Mouse (Mus musculus) neural tube, embryonic 13.5 days (tissue): ENCODE data around the gene Bckdhb. TPM values are rescaled to one million over a fixed set of nuclear protein-coding genes. Genes with fewer than 3 reads are reported as not detected.

ENCODE experiments used
- ATAC-seq: fragments of 200-750 bp; cut with Nextera tagmentation; 2 replicates; pipeline ENCODE4 v1.8.0; 2017; ENCODE audit warnings: low read depth, mild to moderate bottlenecking, moderate TSS enrichment, moderate library complexity
- H3K27ac ChIP-seq: fragments of 300-500 bp; sonication (generic); replicated peaks from 2 replicates; pipeline ENCODE4 v1.5.1; 2015; ENCODE audit warnings: moderate library complexity, mild to moderate bottlenecking, inconsistent platforms
- H3K27me3 ChIP-seq: fragments of 300-500 bp; sonication (generic); 2 replicates; pipeline ENCODE4 v1.6.1; 2015; ENCODE audit warnings: mild to moderate bottlenecking, inconsistent platforms
- H3K36me3 ChIP-seq: fragments of 300-500 bp; sonication (generic); 2 replicates; pipeline ENCODE4 v1.6.1; 2015; ENCODE audit warnings: mild to moderate bottlenecking, inconsistent platforms
- H3K4me1 ChIP-seq: fragments of 300-500 bp; sonication (generic); replicated peaks from 2 replicates; pipeline ENCODE4 v1.6.1; 2015; ENCODE audit warnings: inconsistent platforms
- H3K4me2 ChIP-seq: fragments of 300-500 bp; sonication (generic); 2 replicates; pipeline ENCODE4 v1.6.1; 2015; ENCODE audit warnings: inconsistent platforms, mild to moderate bottlenecking, moderate library complexity
- H3K4me3 ChIP-seq: fragments of 300-500 bp; sonication (generic); 2 replicates; pipeline ENCODE4 v1.5.1; 2015; ENCODE audit warnings: mild to moderate bottlenecking, inconsistent platforms
- H3K9ac ChIP-seq: fragments of 300-500 bp; sonication (generic); 2 replicates; pipeline ENCODE4 v1.6.1; 2015; ENCODE audit warnings: moderate library complexity, mild to moderate bottlenecking, inconsistent platforms
- H3K9me3 ChIP-seq: fragments of 300-500 bp; sonication (generic); 2 replicates; pipeline ENCODE4 v1.6.1; 2016; ENCODE audit warnings: inconsistent platforms
- WGBS: fragments of 180-500 bp; shearing (Covaris S2); methylation state at CpG from one replicate; pipeline ENCODE4 v1.1.7; 2015; 5-methylcytosine and 5-hydroxymethylcytosine counted together
- polyA plus RNA-seq: library from polyadenylated mRNA; unstranded; fragments of >200 nt; fragmentation: Nextera tagmentation; extraction: Ambion mirVana; gene quantifications from 2 replicates; pipeline ENCODE4 v1.2.1, GENCODE M21; 2015

Bckdhb gene
- polyA plus RNA-seq: 34.1 and 36.4 TPM in 2 replicates

DNA sequence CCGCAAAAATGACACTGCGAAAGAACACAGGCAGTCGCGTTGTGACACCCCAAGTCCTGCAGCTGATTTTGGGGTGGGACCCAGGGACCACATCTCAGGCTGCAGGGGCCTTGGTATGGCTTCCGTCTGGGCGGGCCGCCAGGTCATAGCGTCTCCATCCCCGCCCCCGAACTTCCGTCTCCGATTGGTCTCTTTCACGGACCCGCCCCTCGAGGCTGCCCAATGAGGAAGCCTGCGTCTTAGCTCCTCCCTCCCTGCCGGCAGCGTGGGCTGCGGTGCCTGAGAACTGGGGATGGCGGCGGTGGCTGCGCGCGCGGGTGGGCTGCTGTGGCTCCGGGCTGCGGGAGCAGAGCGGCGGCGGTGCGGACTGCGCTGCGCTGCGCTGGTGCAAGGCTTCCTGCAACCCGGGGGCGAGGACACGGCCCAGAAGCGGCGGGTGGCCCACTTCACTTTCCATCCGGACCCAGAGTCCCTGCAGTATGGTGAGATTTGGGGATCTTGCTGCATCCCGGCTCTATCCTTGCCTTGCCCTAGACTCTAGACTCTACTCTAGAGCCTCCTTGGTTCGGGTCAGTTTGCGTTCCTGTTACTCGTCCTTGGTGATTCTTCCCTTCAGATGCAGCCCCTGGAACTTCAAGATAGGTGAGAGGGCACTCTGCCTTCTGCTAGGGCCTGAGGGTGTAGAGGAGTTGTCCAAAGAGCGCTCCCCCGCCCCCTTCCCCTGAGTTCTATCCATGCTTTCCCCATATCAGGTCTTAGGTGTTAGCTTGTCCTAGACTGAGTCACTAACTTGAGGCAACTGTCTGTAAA, at the start of gene Bckdhb:
Gene Bckdhb, plus strand, starts transcription at position 268 of the 810 bp plus-strand sequence.
- H3K36me3 ChIP-seq: no peaks in the 10 kb centered on the region
- no peak within 1 kb of the TSS for H3K27ac ChIP-seq
- no peaks in the 10 kb centered on the region for H3K9me3 ChIP-seq
- peak; percentile 100 for ATAC-seq
- peak within 1 kb of the TSS; percentile 70 for H3K4me3 ChIP-seq
- WGBS: 2% methylated on average over 39 of the region's 46 CpGs
- H3K4me2 ChIP-seq: peak within 1 kb of the TSS; percentile 71
- no peaks in the 10 kb centered on the region for H3K27me3 ChIP-seq
- H3K4me1 ChIP-seq: peaks cover 12% of the 10 kb centered on the region
- H3K9ac ChIP-seq: peak within 1 kb of the TSS; percentile 79

DNA sequence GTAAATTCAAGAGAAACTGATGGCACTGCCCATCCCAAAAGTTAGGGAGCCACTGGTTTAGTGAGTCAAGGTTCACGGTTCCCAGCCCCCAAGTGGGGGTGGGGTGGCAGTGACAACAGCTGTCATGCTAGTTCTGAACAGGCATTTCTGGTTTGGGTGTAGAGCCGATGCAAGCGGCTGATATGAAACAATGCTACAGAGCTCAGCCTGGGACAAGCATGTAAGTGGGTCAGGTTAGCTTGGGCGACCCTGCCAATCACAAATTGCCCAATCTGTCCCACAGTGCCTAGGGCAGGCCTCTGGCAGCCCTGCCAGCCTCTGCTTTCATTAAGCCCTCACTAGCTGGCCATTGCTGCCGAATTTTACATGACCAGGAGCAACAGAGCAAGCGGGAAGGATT, 42.8 kb upstream of the Bckdhb start:
- no peak overlapping the region for H3K4me3 ChIP-seq
- no peaks in the 10 kb centered on the region for H3K36me3 ChIP-seq
- no peaks in the 10 kb centered on the region for H3K4me1 ChIP-seq
- H3K9ac ChIP-seq: no peak overlapping the region
- no peaks in the 10 kb centered on the region for H3K9me3 ChIP-seq
- H3K27ac ChIP-seq: no peak overlapping the region
- 89% methylated on average over 6 of the region's 6 CpGs for WGBS
- ATAC-seq: no peak
- no peak overlapping the region for H3K4me2 ChIP-seq
- no peaks in the 10 kb centered on the region for H3K27me3 ChIP-seq

DNA sequence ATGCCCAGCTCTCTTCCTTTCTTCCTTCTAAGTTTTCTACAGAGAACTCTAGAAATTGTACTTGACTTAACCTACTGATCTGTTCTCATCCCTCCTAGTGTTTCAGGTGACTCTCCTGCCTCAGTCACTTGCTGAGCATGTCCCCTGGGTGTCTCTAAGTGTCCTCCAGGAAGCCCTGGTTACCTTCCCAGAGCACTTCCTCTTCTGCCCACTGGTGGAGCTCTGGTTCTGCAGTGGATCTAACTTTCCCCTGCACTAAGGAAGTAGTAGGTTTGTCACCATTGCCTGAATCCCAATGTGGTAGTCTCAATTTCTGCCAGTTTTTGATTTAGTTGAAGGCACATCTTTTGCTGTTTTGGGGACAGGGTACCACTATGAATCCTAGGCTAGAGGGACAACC, 38.8 kb upstream of the Bckdhb start:
- H3K27ac ChIP-seq: no peak overlapping the region
- no peak overlapping the region for H3K4me3 ChIP-seq
- no peaks in the 10 kb centered on the region for H3K9me3 ChIP-seq
- H3K27me3 ChIP-seq: no peaks in the 10 kb centered on the region
- H3K9ac ChIP-seq: no peak overlapping the region
- H3K4me2 ChIP-seq: no peak overlapping the region
- H3K4me1 ChIP-seq: no peaks in the 10 kb centered on the region
- H3K36me3 ChIP-seq: no peaks in the 10 kb centered on the region
- ATAC-seq: no peak

DNA sequence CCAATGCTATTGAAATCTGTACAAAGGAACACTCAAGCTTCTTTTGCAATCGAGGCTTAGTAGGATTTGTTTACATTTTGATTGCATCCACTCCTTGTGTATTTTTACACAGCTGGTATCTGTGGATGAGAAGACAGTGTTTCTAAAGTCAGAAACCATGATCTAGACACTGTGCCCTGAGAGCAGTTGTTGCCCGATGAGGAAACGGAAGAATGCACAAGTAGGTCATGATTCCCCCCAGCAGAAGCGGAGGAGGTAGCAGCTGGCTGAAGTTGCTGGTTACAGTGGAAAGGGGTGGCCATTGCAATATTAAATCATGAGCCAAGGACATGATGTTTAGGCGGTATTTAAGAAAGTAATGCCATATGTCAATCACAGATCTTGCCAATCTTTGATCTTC, 36.7 kb upstream of the Bckdhb start:
- no peak overlapping the region for H3K4me2 ChIP-seq
- H3K9ac ChIP-seq: no peak overlapping the region
- ATAC-seq: no peak

DNA sequence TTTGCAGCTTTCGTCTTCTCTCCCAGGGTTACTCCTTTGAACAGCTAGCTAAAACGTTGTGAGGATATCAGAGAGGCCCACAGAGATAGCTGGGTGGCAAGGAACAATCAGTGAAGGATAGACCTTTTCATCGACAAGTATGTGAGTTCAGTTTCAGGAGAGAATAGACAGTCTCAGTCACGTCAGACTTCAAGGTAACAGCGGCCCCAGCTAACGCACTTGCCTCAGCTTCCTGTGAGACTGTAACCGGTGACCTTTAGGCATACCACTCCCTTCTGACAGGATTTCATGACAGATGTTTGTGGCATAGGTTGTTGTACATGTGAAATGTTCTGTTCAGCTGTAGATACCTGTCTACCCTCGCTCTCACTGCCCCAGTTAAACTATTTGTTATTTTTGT, 31.9 kb upstream of the Bckdhb start:
- 81% methylated on average over 8 of the region's 8 CpGs for WGBS
- no peak overlapping the region for H3K4me2 ChIP-seq
- no peaks in the 10 kb centered on the region for H3K4me1 ChIP-seq
- no peak overlapping the region for H3K9ac ChIP-seq
- no peaks in the 10 kb centered on the region for H3K36me3 ChIP-seq
- no peaks in the 10 kb centered on the region for H3K27me3 ChIP-seq
- H3K4me3 ChIP-seq: no peak overlapping the region
- H3K27ac ChIP-seq: no peak overlapping the region
- ATAC-seq: no peak
- H3K9me3 ChIP-seq: no peaks in the 10 kb centered on the region

More for the DNA sequence above, 36.7 kb upstream of the Bckdhb start:
- no peaks in the 10 kb centered on the region for H3K4me1 ChIP-seq
- H3K27me3 ChIP-seq: no peaks in the 10 kb centered on the region
- H3K4me3 ChIP-seq: no peak overlapping the region
- H3K36me3 ChIP-seq: no peaks in the 10 kb centered on the region
- H3K27ac ChIP-seq: no peak overlapping the region
- no peaks in the 10 kb centered on the region for H3K9me3 ChIP-seq
- WGBS: 86% methylated on average over 5 of the region's 5 CpGs

DNA sequence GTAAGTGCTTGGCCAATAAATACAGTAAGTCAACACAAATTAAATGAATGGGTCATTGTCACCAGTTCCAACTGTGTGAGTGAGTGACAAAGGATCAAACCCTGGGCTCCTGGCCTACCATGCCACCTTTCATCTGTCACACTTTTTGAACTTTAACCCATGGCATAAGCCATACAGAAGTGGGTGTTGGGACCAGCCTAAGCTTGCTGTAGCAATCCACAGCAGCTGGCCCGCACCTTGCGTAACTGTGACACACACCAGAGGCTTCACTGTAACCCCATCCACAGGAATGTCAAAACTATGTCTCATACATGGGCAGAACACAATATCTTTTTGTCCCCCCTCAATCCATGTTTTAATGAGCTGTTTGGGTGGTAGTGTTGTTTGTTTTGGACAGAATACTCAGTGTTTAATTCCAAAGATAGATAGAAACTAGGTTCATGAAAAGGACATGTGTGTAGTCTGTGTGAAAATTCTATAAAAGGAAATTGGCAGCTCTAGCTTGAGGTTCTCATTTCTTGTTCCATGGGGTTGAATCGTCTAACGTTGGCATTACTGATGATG, 31.1 kb upstream of the Bckdhb start:
- 88% methylated on average over 4 of the region's 4 CpGs for WGBS

DNA sequence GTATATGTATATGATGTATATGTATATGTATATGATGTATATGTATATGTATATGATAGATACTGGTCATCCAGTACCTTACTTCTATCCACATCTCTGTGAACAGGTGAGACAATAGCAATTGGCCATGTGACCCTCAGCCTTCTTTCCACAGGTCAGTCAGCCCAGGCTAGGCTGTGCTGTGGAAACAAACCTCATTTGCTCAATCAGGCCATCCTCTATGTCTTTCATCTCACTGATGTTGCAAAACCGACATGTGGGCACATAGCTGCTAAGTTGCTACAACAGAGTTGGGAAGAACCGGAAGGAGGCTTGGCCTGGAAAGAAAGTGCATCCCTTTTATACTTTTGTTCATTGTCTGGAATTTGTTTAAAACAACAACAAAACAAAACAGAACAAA, 22.9 kb upstream of the Bckdhb start:
- no peak overlapping the region for H3K27ac ChIP-seq
- H3K27me3 ChIP-seq: no peaks in the 10 kb centered on the region
- H3K36me3 ChIP-seq: no peaks in the 10 kb centered on the region
- 87% methylated on average over 2 of the region's 2 CpGs for WGBS
- H3K4me2 ChIP-seq: no peak overlapping the region
- no peak overlapping the region for H3K4me3 ChIP-seq
- H3K9me3 ChIP-seq: no peaks in the 10 kb centered on the region
- no peak overlapping the region for H3K9ac ChIP-seq
- ATAC-seq: no peak
- H3K4me1 ChIP-seq: no peaks in the 10 kb centered on the region

More for the DNA sequence above, 31.1 kb upstream of the Bckdhb start:
- Histone ChIP-seq H3K4me3 (no peak overlapping the region), H3K36me3 (no peaks in the 10 kb centered on the region), H3K27ac (no peak overlapping the region), H3K4me1 (no peaks in the 10 kb centered on the region), H3K27me3 (no peaks in the 10 kb centered on the region), H3K9ac (no peak overlapping the region), H3K9me3 (no peaks in the 10 kb centered on the region), H3K4me2 (no peak overlapping the region)
- no peak for ATAC-seq

DNA sequence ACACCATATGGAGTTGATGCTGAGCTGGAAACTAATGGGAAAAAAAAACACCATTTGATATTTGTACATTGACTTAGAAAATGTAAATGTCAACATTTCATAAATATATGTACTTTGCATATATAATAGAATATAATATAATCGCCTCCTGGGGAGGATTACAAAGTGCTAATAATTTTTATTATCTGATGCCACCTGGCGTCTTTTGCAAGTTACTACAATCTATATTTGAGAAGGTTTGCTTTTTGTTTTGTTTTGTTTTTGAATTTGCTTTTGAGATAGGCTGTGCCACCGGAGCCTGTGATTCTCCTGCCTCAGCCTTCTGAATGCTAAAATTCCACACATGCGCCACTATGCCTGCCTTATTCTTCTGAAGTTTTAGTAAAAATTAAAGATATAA, 19.1 kb upstream of the Bckdhb start:
- Histone ChIP-seq H3K27ac (no peak overlapping the region), H3K4me2 (no peak overlapping the region), H3K27me3 (no peaks in the 10 kb centered on the region), H3K9me3 (no peaks in the 10 kb centered on the region), H3K9ac (no peak overlapping the region), H3K4me1 (no peaks in the 10 kb centered on the region), H3K36me3 (no peaks in the 10 kb centered on the region), H3K4me3 (no peak overlapping the region)
- ATAC-seq: no peak
- WGBS: 84% methylated on average over 4 of the region's 4 CpGs

DNA sequence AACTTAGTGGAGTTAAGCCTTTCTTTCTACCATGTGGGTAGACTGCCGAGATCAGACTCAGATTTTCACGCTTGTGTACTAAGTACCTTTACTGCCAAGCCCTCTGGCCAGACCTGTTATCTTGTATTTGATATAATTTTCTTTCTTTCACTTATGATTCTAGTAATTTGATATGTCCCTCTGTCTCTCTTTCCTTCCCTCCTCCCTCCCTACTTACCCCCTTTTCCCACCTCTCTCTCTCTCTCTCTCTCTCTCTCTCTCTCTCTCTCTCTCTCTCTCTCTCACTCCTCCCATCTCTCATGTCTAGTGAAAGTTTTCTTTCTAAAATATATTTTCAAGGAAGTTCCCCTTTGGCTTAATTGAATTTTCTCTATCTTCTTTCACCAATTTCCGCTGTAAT, 17.9 kb upstream of the Bckdhb start:
- Histone ChIP-seq H3K27ac (no peak overlapping the region), H3K4me3 (no peak overlapping the region), H3K27me3 (no peaks in the 10 kb centered on the region), H3K9ac (no peak overlapping the region), H3K4me2 (no peak overlapping the region), H3K36me3 (no peaks in the 10 kb centered on the region), H3K9me3 (no peaks in the 10 kb centered on the region), H3K4me1 (no peaks in the 10 kb centered on the region)
- no peak for ATAC-seq
- WGBS: 82% methylated on average over 3 of the region's 3 CpGs

DNA sequence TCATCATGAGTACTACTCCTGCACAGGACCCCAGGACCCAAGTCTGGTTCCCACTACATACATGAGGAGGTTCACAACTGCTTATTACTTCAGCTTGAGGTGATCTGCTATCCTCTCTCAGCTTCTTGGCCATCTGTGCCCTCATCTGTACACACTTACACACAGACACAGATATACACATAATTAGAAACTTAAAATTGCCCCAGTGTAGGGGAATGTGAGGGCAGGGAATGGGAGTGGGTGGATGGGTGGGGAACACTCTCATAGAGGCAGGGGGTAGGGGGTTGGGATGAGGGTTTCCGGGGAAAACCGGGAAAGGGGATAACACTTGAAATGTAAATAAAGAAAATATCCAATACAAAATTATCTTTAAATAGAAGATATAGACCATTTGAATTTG, 15.1 kb upstream of the Bckdhb start:
- ATAC-seq: no peak
- Histone ChIP-seq H3K4me2 (no peak overlapping the region), H3K27me3 (no peaks in the 10 kb centered on the region), H3K9me3 (no peaks in the 10 kb centered on the region), H3K36me3 (no peaks in the 10 kb centered on the region), H3K4me3 (no peak overlapping the region), H3K27ac (no peak overlapping the region), H3K9ac (no peak overlapping the region), H3K4me1 (no peaks in the 10 kb centered on the region)
- 89% methylated on average over 2 of the region's 2 CpGs for WGBS

DNA sequence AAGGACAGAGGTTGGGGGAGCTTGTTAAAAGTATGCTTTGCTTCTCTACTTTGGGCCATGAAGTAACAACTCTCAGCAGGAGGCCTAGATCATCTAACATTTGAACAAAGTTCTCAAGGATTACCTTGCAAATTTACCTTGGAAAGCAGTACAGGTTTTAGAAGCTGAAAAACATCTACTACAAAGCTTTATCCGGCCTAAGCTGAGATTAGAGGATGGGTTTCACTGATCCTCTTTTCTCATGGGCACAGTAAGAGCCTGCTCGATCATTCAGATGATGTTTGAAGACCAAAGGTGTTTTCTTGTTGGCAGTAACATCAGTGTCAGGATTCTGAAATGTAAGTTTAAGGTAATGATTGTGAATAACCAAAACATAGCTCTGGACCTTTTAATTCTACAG, 14.0 kb upstream of the Bckdhb start:
- no peaks in the 10 kb centered on the region for H3K4me1 ChIP-seq
- no peaks in the 10 kb centered on the region for H3K9me3 ChIP-seq
- no peaks in the 10 kb centered on the region for H3K36me3 ChIP-seq
- H3K27me3 ChIP-seq: no peaks in the 10 kb centered on the region
- H3K4me2 ChIP-seq: no peak overlapping the region
- ATAC-seq: no peak
- no peak overlapping the region for H3K9ac ChIP-seq
- 91% methylated on average over 2 of the region's 2 CpGs for WGBS
- no peak overlapping the region for H3K4me3 ChIP-seq
- no peak overlapping the region for H3K27ac ChIP-seq

DNA sequence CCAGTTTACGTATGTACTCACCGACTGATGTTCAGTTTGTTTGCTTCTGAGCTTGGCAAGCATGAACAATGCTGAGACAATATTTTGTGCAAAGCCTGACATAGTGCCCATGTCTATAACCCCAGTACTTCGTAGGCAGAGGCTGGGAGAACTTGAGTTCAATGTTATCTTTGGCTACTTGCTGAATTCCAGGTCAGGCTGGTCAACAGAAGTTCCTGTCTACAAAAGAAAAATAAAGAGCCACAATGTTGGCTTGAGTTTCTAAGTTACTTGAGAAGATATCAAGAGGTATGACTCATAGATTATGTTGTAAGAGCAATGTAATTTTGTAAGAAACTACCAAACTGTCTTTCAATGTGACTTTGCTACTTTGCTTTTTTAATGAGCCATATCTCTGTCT, 2.9 kb upstream of the Bckdhb start:
- Histone ChIP-seq H3K4me1 (peaks cover 12% of the 10 kb centered on the region), H3K27ac (no peak overlapping the region), H3K27me3 (no peaks in the 10 kb centered on the region), H3K4me2 (no peak overlapping the region), H3K9ac (no peak overlapping the region), H3K9me3 (no peaks in the 10 kb centered on the region), H3K36me3 (no peaks in the 10 kb centered on the region), H3K4me3 (no peak overlapping the region)
- WGBS: 79% methylated on average over 3 of the region's 3 CpGs
- ATAC-seq: no peak

DNA sequence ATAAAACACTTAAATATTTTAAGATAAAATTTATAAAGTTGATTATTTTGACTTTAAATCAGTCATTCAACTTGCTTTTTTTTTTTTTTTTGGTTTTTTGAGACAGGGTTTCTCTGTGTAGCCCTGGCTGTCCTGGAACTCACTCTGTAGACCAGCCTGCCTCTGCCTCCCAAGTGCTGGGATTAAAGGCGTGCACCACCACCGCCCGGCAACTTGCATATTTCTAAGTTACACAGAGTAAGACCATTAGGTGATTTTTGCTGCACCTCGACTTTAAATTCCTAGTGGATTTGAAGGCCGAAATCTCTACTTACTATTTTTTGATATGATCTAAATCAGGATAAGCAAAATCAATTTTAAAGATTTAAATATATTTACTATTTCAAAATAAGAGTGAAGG, 589 bp upstream of the Bckdhb start:
- H3K9ac ChIP-seq: peak overlapping the region; percentile 70; the same call in 1 of the 2 replicates
- no peaks in the 10 kb centered on the region for H3K9me3 ChIP-seq
- no peak for ATAC-seq
- peak overlapping the region; percentile 70 for H3K4me3 ChIP-seq
- no peak overlapping the region for H3K27ac ChIP-seq
- no peaks in the 10 kb centered on the region for H3K27me3 ChIP-seq
- no peaks in the 10 kb centered on the region for H3K36me3 ChIP-seq
- peaks cover 12% of the 10 kb centered on the region for H3K4me1 ChIP-seq
- WGBS: 86% methylated on average over 5 of the region's 5 CpGs
- H3K4me2 ChIP-seq: peak overlapping the region; percentile 71
